7 mouse cellular contexts compared by ENCODE assay signal in genomic region chr10:118121937-118122285, GRCm38 (mm10). TPM values are rescaled to one million over a fixed set of nuclear protein-coding genes. Genes with fewer than 3 reads are reported as not detected.
A peak's percentile ranks its signal among the peaks of the same experiment; 100 is the strongest.
DNase-seq lines count a peak whose midpoint lies in the region; ATAC-seq and TF ChIP-seq lines count a peak whose summit lies in the region.

No protein-coding gene starts in this region.

- no peak for DNase-seq in lung, postnatal 10 days
- peak; percentile 59 for DNase-seq in embryo, embryonic 11 days
- no peak for DNase-seq in yolk sac, embryonic 10.5 days (ENCODE audit: low spot score)
- no peak for DNase-seq in ovary, postnatal 14 days (ENCODE audit: low spot score)

- no peak for ATAC-seq in lung, embryonic 15.5 days (ENCODE audit: borderline replicate concordance, extremely low read depth, low FRiP score, low TSS enrichment)
- peak; percentile 32 to 35; a peak in 2 of 4 replicates for ATAC-seq in hematopoietic stem cell, adult 5-6 weeks (replicated peaks in 1 of 2; ENCODE audit: insufficient read depth in 1 of 2, low FRiP score in 2 of 2, low TSS enrichment in 1 of 2, low read depth in 1 of 2, poor library complexity in 2 of 2, severe bottlenecking in 2 of 2)

- H3K27me3 ChIP-seq in lung, embryonic 15.5 days: no peaks in the 10 kb centered on the region
- H3K27me3 ChIP-seq in myocyte (ENCODE audit: control insufficient read depth, insufficient read depth, insufficient read length): no peaks in the 10 kb centered on the region

- 38% methylated on average over 13 of the region's 13 CpGs for WGBS in lung, embryonic 15.5 days

- H3K4me1 ChIP-seq in lung, embryonic 15.5 days: no peaks in the 10 kb centered on the region

- no peak overlapping the region for H3K27ac ChIP-seq in lung, embryonic 15.5 days

- no peak overlapping the region for H3K4me3 ChIP-seq in lung, embryonic 15.5 days
- H3K4me3 ChIP-seq in myocyte: no peak overlapping the region

- H3K4me2 ChIP-seq in lung, embryonic 15.5 days: peak overlapping the region; percentile 29
- peak overlapping the region; percentile 76 for H3K4me2 ChIP-seq in myocyte (ENCODE audit: low read depth)

- H3K9ac ChIP-seq in lung, embryonic 15.5 days: no peak overlapping the region

- no peak for TF ChIP-seq POLR2A in myocyte (IDR thresholded peaks at IDR 0.05; ENCODE audit: insufficient read length, low read depth)

- no peaks in the 10 kb centered on the region for H3K9me3 ChIP-seq in lung, embryonic 15.5 days

- H3K79me2 ChIP-seq in myocyte (ENCODE audit: control insufficient read depth, insufficient read depth): no peaks in the 10 kb centered on the region

- no peak overlapping the region for H3ac ChIP-seq in myocyte (ENCODE audit: control insufficient read depth, insufficient read length)

- no peaks in the 10 kb centered on the region for H3K36me3 ChIP-seq in lung, embryonic 15.5 days
- H3K36me3 ChIP-seq in myocyte (ENCODE audit: control insufficient read depth, insufficient read depth): no peaks in the 10 kb centered on the region

TF ChIP-seq in myocyte, 11 proteins besides CTCF, POLR2A, EP300 and RAD21:
- no peak for TF ChIP-seq MYOD1 (IDR thresholded peaks at IDR 0.05; ENCODE audit: control insufficient read depth in 1 of 3, insufficient read length in 2 of 3, low read depth in 2 of 3)
- no peak for TF ChIP-seq REST (IDR thresholded peaks at IDR 0.05; ENCODE audit: insufficient read depth, insufficient read length)
- TF ChIP-seq SRF (IDR thresholded peaks at IDR 0.05; ENCODE audit: control insufficient read depth, insufficient read length, low read depth): no peak
- no peak for TF ChIP-seq POLR2AphosphoS2 (IDR thresholded peaks at IDR 0.05; ENCODE audit: insufficient read length, low read depth)
- TF ChIP-seq USF1 (IDR thresholded peaks at IDR 0.05; ENCODE audit: low read depth): no peak
- no peak for TF ChIP-seq MYOG (IDR thresholded peaks at IDR 0.05; ENCODE audit: control insufficient read depth in 1 of 3, insufficient read depth in 1 of 3, insufficient read length in 2 of 3, low read depth in 2 of 3)
- no peak for TF ChIP-seq CEBPB (IDR thresholded peaks at IDR 0.05; ENCODE audit: insufficient read depth, poor library complexity, severe bottlenecking)
- TF ChIP-seq TCF12 (IDR thresholded peaks at IDR 0.05; ENCODE audit: insufficient read depth, poor library complexity, severe bottlenecking): no peak
- no peak for TF ChIP-seq E2F4 (IDR thresholded peaks at IDR 0.05; ENCODE audit: insufficient read depth)
- TF ChIP-seq TCF3 (IDR thresholded peaks at IDR 0.05; ENCODE audit: insufficient read length, low read depth): no peak
- no peak for TF ChIP-seq MAX (IDR thresholded peaks at IDR 0.05; ENCODE audit: low read depth)

RNA-seq across cellular contexts. Expression of gene Mdm1, which starts 19.7 kb away (rescaled TPM):
- 36.6 and 40.3 TPM in 2 replicates for polyA plus RNA-seq in lung, embryonic 15.5 days (2015; fragmentation: Nextera tagmentation; extraction: Ambion mirVana)
- 26.6 and 58.0 TPM in 2 replicates for total RNA-seq in hematopoietic stem cell, adult 5-6 weeks (2017)
- 3.4 TPM for polyA plus RNA-seq in myocyte (2012; fragmentation: generic; extraction: Trizol)
